Mouse (Mus musculus) layer of hippocampus, adult 8-10 months (tissue): ENCODE data around the gene Ifi207. TPM values are rescaled to one million over a fixed set of nuclear protein-coding genes. Genes with fewer than 3 reads are reported as not detected.
"Not testable (repeated sequence)": the region's sequence is repeated elsewhere in the genome, so short reads cannot be mapped to it uniquely, and the experiment has no call there.

Experiments used
- DNase-seq, 2 experiments: peaks; one replicate each; pipeline ENCODE4 v3.0.0; 2022; ENCODE audit warnings: low spot score in 2 of 2
- total RNA-seq, 4 experiments: library from RNA; stranded (reverse); gene quantifications; 2 replicates each; pipeline ENCODE4 v1.2.4; 2022

Ifi207 gene
- total RNA-seq: 1 to 10 TPM in 1 of 4 experiments, under 1 TPM in 3; 0.12 to 2.2 (median 0.66) TPM

- no peak for DNase-seq
Measured at GRCm38 (mm10) chr1:173741656-173742055, at the start of gene Ifi207. Gene Ifi207 (minus strand): TSS chr1:173741747.

GRCm38 (mm10) chr1:173773457-173773856 lies 31.9 kb upstream of the Ifi207 start:
- DNase-seq: not testable (repeated sequence)

GRCm38 (mm10) chr1:173766848-173767617 lies 25.5 kb upstream of the Ifi207 start, which contains the start of gene Ifi204:
Gene Ifi204 (minus strand): TSS chr1:173766943.
- not testable (repeated sequence) for DNase-seq

- DNase-seq: not testable (repeated sequence)
Measured at GRCm38 (mm10) chr1:173760032-173760431, 18.5 kb upstream of the Ifi207 start.

- DNase-seq: no peak
Measured at GRCm38 (mm10) chr1:173742262-173742661, 715 bp upstream of the Ifi207 start.

- DNase-seq: no peak
Measured at GRCm38 (mm10) chr1:173740537-173740936, 1.0 kb downstream of the Ifi207 start.

GRCm38 (mm10) chr1:173736986-173737385 lies 4.6 kb downstream of the Ifi207 start:
- DNase-seq: no peak

GRCm38 (mm10) chr1:173735015-173735414 lies 6.5 kb downstream of the Ifi207 start:
- DNase-seq: not testable (repeated sequence)

- DNase-seq: no peak
Measured at GRCm38 (mm10) chr1:173733219-173733618, 8.3 kb downstream of the Ifi207 start.

- DNase-seq: no peak
Measured at GRCm38 (mm10) chr1:173694270-173694669, 47.3 kb downstream of the Ifi207 start.

GRCm38 (mm10) chr1:173678605-173679004 lies 62.9 kb downstream of the Ifi207 start:
- DNase-seq: not testable (repeated sequence)

- not testable (repeated sequence) for DNase-seq
Measured at GRCm38 (mm10) chr1:173673458-173674097, 68.0 kb downstream of the Ifi207 start, which contains the start of gene Ifi208. Gene Ifi208 (plus strand): TSS chr1:173673675.

Other genes starting within 250 kb of the Ifi207 start
- under 1 TPM in 1 of 4 experiments, not detected in 3; 0.16 TPM for gene Ifi214, start 205.8 kb downstream of the Ifi207 start, total RNA-seq
- under 1 TPM in 2 of 4 experiments, not detected in 2; 0.43 to 0.45 TPM for gene Ifi213, start 142.5 kb downstream of the Ifi207 start, total RNA-seq
- under 1 TPM in 2 of 4 experiments, not detected in 2; 0.66 to 0.70 TPM for gene Ifi209, start 110.8 kb downstream of the Ifi207 start, total RNA-seq
- under 1 TPM in 2 of 4 experiments, not detected in 2; 0.16 TPM for gene Ifi208, start 68.1 kb downstream of the Ifi207 start, total RNA-seq
- 1 to 10 TPM in 2 of 4 experiments, under 1 TPM in 2; 0.24 to 3.0 (median 0.73) TPM for gene Ifi204, start 25.2 kb upstream of the Ifi207 start, total RNA-seq
- gene Ifi211, start 171.3 kb upstream of the Ifi207 start, total RNA-seq: 1 to 10 TPM in 1 of 4 experiments, under 1 TPM in 2, not detected in 1; 0.45 to 1.1 (median 0.49) TPM
- 1 to 10 TPM; 3.5 to 9.9 (median 7.0) TPM for gene Mndal, start 200.7 kb upstream of the Ifi207 start, total RNA-seq
- 1 to 10 TPM; 1.8 to 5.9 (median 3.3) TPM for gene Ifi203, start 200.9 kb upstream of the Ifi207 start, total RNA-seq
- not detected for gene Ifi202b, start 241.0 kb upstream of the Ifi207 start, total RNA-seq